In genomic region chr1:74584616-74585398, GRCm38 (mm10) we compare ENCODE assay signal across 10 mouse cellular contexts. TPM values are rescaled to one million over a fixed set of nuclear protein-coding genes. Genes with fewer than 3 reads are reported as not detected.
DNase-seq lines count a peak whose midpoint lies in the region; ATAC-seq lines count a peak whose summit lies in the region.
"Had no signal": no experiment of that assay in that cellular context is flagged by ENCODE, and none has a peak within 500 bp of the region (broad histone marks: within the 10 kb centered on the region; RNA-seq: fewer than 3 reads in every experiment).

No protein-coding gene starts in this region.

- intact Hi-C loops in heart, postnatal 25 days (cut with DNase I): loop anchor here (5.0 kb wide), 2 partner anchors 127 to 732 kb away; partner anchors contain the start of genes Cyp27a1 and Dnpep
- intact Hi-C loops in heart, postnatal 14 days (cut with DNase I): no loop called here

- peak; percentile 95 for DNase-seq in heart, adult 11 months
- DNase-seq in heart, postnatal 25 days (ENCODE audit: low spot score): no peak
- peak; percentile 57 for DNase-seq in adipocyte (ENCODE audit: low spot score)
- peak; percentile 48 for DNase-seq in heart, adult 8-10 months (ENCODE audit: low spot score)
- DNase-seq in heart, postnatal 14 days: peak; percentile 12 to 38
- DNase-seq in layer of hippocampus, postnatal 10 days (ENCODE audit: low spot score in 2 of 2): no peak
- DNase-seq: cerebellum, adult 8-10 months; lung, adult 18-20 months had no signal

- no peak for ATAC-seq in activated CD4-positive, CD25-positive, alpha-beta regulatory T cell, adult 4 months
- ATAC-seq: intestine, embryonic 15.5 days had no signal

RNA-seq across cellular contexts. Expression of gene Zfp142, which starts 3.2 kb away (rescaled TPM):
- total RNA-seq in heart, postnatal 25 days (2021): 10 to 100 TPM; 12.1 to 12.4 TPM
- 10 to 100 TPM; 10.4 to 12.0 (median 10.9) TPM for total RNA-seq in heart, adult 8-10 months (2022)
- total RNA-seq in heart, postnatal 14 days (2021): 10 to 100 TPM; 12.1 to 14.2 TPM
- total RNA-seq in layer of hippocampus, postnatal 10 days (2021): 10 to 100 TPM; 24.8 TPM
- polyA plus RNA-seq in activated CD4-positive, CD25-positive, alpha-beta regulatory T cell, adult 4 months (2017; shearing (Covaris generic)): 10 to 100 TPM in 1 of 2 experiments, 1 to 10 TPM in 1; 7.0 to 12.6 TPM

RNA-seq across cellular contexts. Expression of gene Bcs1l, which starts 3.3 kb away (rescaled TPM):
- 10 to 100 TPM; 34.5 to 36.6 TPM for total RNA-seq in heart, postnatal 25 days (2021)
- 10 to 100 TPM; 33.9 to 38.8 (median 35.4) TPM for total RNA-seq in heart, adult 8-10 months (2022)
- total RNA-seq in heart, postnatal 14 days (2021): 10 to 100 TPM; 25.3 to 27.0 TPM
- 10 to 100 TPM; 20.6 to 21.5 TPM for total RNA-seq in layer of hippocampus, postnatal 10 days (2021)
- polyA plus RNA-seq in activated CD4-positive, CD25-positive, alpha-beta regulatory T cell, adult 4 months (2017; shearing (Covaris generic)): 10 to 100 TPM; 11.1 to 13.4 TPM

RNA-seq across cellular contexts. Expression of gene Rnf25, which starts 16.4 kb away (rescaled TPM):
- total RNA-seq in heart, postnatal 25 days (2021): 10 to 100 TPM; 16.7 to 20.4 TPM
- total RNA-seq in heart, adult 8-10 months (2022): 10 to 100 TPM; 17.5 to 21.4 (median 19.2) TPM
- 10 to 100 TPM; 16.5 to 21.5 TPM for total RNA-seq in heart, postnatal 14 days (2021)
- total RNA-seq in layer of hippocampus, postnatal 10 days (2021): 10 to 100 TPM; 48.9 to 60.6 TPM
- polyA plus RNA-seq in activated CD4-positive, CD25-positive, alpha-beta regulatory T cell, adult 4 months (2017; shearing (Covaris generic)): 10 to 100 TPM; 15.6 to 18.1 TPM

RNA-seq across cellular contexts. Expression of gene Stk36, which starts 16.4 kb away (rescaled TPM):
- total RNA-seq in heart, postnatal 25 days (2021): 1 to 10 TPM in 1 of 2 experiments, under 1 TPM in 1; 0.73 to 1.1 TPM
- 1 to 10 TPM in 1 of 4 experiments, under 1 TPM in 3; 0.63 to 1.9 (median 0.81) TPM for total RNA-seq in heart, adult 8-10 months (2022)
- total RNA-seq in heart, postnatal 14 days (2021): 1 to 10 TPM in 1 of 2 experiments, under 1 TPM in 1; 1.00 to 1.6 TPM
- 10 to 100 TPM in 1 of 2 experiments, 1 to 10 TPM in 1; 8.4 to 11.4 TPM for total RNA-seq in layer of hippocampus, postnatal 10 days (2021)
- under 1 TPM in 1 of 2 experiments, not detected in 1; 0.32 TPM for polyA plus RNA-seq in activated CD4-positive, CD25-positive, alpha-beta regulatory T cell, adult 4 months (2017; shearing (Covaris generic))

RNA-seq across cellular contexts. Expression of gene Usp37, which starts 40.7 kb away (rescaled TPM):
- 1 to 10 TPM; 7.5 to 9.0 TPM for total RNA-seq in heart, postnatal 25 days (2021)
- total RNA-seq in heart, adult 8-10 months (2022): 1 to 10 TPM; 6.6 to 9.1 (median 8.3) TPM
- 10 to 100 TPM; 10.8 to 12.4 TPM for total RNA-seq in heart, postnatal 14 days (2021)
- total RNA-seq in layer of hippocampus, postnatal 10 days (2021): 10 to 100 TPM; 18.1 to 21.9 TPM
- 10 to 100 TPM; 19.6 to 27.0 TPM for polyA plus RNA-seq in activated CD4-positive, CD25-positive, alpha-beta regulatory T cell, adult 4 months (2017; shearing (Covaris generic))

Comparison
In these comparisons a context has a peak if more than half of its experiments do, and no peak if none do; other contexts are left out.
1. DNase-seq: peak in heart, adult 11 months (single experiment), adipocyte (single experiment), heart, adult 8-10 months (single experiment) and heart, postnatal 14 days (2 of 2); none in heart, postnatal 25 days (single experiment) and layer of hippocampus, postnatal 10 days (0 of 2).